Mouse (Mus musculus): ENCODE results near the gene Mpzl1. TPM values are rescaled to one million over a fixed set of nuclear protein-coding genes. Genes with fewer than 3 reads are reported as not detected.

Mpzl1 gene
- polyA plus RNA-seq, 1 experiment from 2014 or later: 25.5 TPM

- Histone ChIP-seq H3K27me3 (no peaks in the 10 kb centered on the region), H3K4me3 (replicated peaks) (no peak overlapping the region), H3K9me3 (replicated peaks) (no peaks in the 10 kb centered on the region), H3K27ac (replicated peaks) (no peak overlapping the region), H3K9ac (no peak overlapping the region), H3K4me1 (replicated peaks) (no peaks in the 10 kb centered on the region), H3K36me3 (replicated peaks) (no peaks in the 10 kb centered on the region), H3K4me2 (no peak overlapping the region)
- ATAC-seq (ENCODE audit: insufficient read depth): no peak
- 40% methylated on average over 9 of the region's 9 CpGs for WGBS (ENCODE audit: insufficient replicate concordance)
These were observed 57.8 kb downstream of the Mpzl1 start for GRCm38 (mm10) chr1:165576459-165577112.

- no peaks in the 10 kb centered on the region for H3K36me3 ChIP-seq (replicated peaks)
- no peak overlapping the region for H3K27ac ChIP-seq (replicated peaks)
- no peaks in the 10 kb centered on the region for H3K27me3 ChIP-seq
- 0 out of 2 replicates have a peak, but pooled peaks have one; percentile 34 for ATAC-seq (ENCODE audit: insufficient read depth)
- H3K9ac ChIP-seq: no peak overlapping the region
- 53% methylated on average over 4 of the region's 4 CpGs for WGBS (ENCODE audit: insufficient replicate concordance)
- H3K4me2 ChIP-seq: no peak overlapping the region
- H3K4me1 ChIP-seq (replicated peaks): no peaks in the 10 kb centered on the region
- no peak overlapping the region for H3K4me3 ChIP-seq (replicated peaks)
- H3K9me3 ChIP-seq (replicated peaks): no peaks in the 10 kb centered on the region
These were observed 58.3 kb downstream of the Mpzl1 start for GRCm38 (mm10) chr1:165576005-165576404.

GRCm38 (mm10) chr1:165567466-165567865 is 66.9 kb downstream of the Mpzl1 start:
- WGBS (ENCODE audit: insufficient replicate concordance): 65% methylated on average over 7 of the region's 7 CpGs
- ATAC-seq (ENCODE audit: insufficient read depth): no peak

GRCm38 (mm10) chr1:165565283-165565682 is 69.1 kb downstream of the Mpzl1 start:
- no peak overlapping the region for H3K9ac ChIP-seq
- no peaks in the 10 kb centered on the region for H3K27me3 ChIP-seq
- no peak overlapping the region for H3K27ac ChIP-seq (replicated peaks)
- 71% methylated on average over 4 of the region's 4 CpGs for WGBS (ENCODE audit: insufficient replicate concordance)
- H3K36me3 ChIP-seq (replicated peaks): no peaks in the 10 kb centered on the region
- H3K4me3 ChIP-seq (replicated peaks): no peak overlapping the region
- no peaks in the 10 kb centered on the region for H3K9me3 ChIP-seq (replicated peaks)
- H3K4me2 ChIP-seq: no peak overlapping the region
- H3K4me1 ChIP-seq (replicated peaks): no peaks in the 10 kb centered on the region
- ATAC-seq (ENCODE audit: insufficient read depth): no peak

More at GRCm38 (mm10) chr1:165567466-165567865, 66.9 kb downstream of the Mpzl1 start:
- Histone ChIP-seq H3K27me3 (no peaks in the 10 kb centered on the region), H3K4me2 (no peak overlapping the region), H3K9ac (no peak overlapping the region), H3K9me3 (replicated peaks) (no peaks in the 10 kb centered on the region), H3K36me3 (replicated peaks) (no peaks in the 10 kb centered on the region), H3K27ac (replicated peaks) (no peak overlapping the region), H3K4me1 (replicated peaks) (no peaks in the 10 kb centered on the region), H3K4me3 (replicated peaks) (no peak overlapping the region)

- Histone ChIP-seq H3K4me1 (replicated peaks) (no peaks in the 10 kb centered on the region), H3K9ac (no peak overlapping the region), H3K27me3 (no peaks in the 10 kb centered on the region), H3K9me3 (replicated peaks) (no peaks in the 10 kb centered on the region), H3K36me3 (replicated peaks) (no peaks in the 10 kb centered on the region), H3K4me2 (no peak overlapping the region), H3K27ac (replicated peaks) (no peak overlapping the region), H3K4me3 (replicated peaks) (no peak overlapping the region)
- 74% methylated on average over 9 of the region's 9 CpGs for WGBS (ENCODE audit: insufficient replicate concordance)
- ATAC-seq (ENCODE audit: insufficient read depth): no peak
These were observed 75.3 kb downstream of the Mpzl1 start for GRCm38 (mm10) chr1:165559073-165559472.

GRCm38 (mm10) chr1:165556711-165557110 is 77.6 kb downstream of the Mpzl1 start:
- 0 out of 2 replicates have a peak, but pooled peaks cover 2% of the 10 kb centered on the region for H3K9me3 ChIP-seq (replicated peaks)
- H3K36me3 ChIP-seq (replicated peaks): no peaks in the 10 kb centered on the region
- H3K27ac ChIP-seq (replicated peaks): no peak overlapping the region
- no peak overlapping the region for H3K4me3 ChIP-seq (replicated peaks)
- no peaks in the 10 kb centered on the region for H3K27me3 ChIP-seq
- no peak overlapping the region for H3K9ac ChIP-seq
- no peak overlapping the region for H3K4me2 ChIP-seq
- 40% methylated on average over 2 of the region's 2 CpGs for WGBS (ENCODE audit: insufficient replicate concordance)
- no peaks in the 10 kb centered on the region for H3K4me1 ChIP-seq (replicated peaks)
- no peak for ATAC-seq (ENCODE audit: insufficient read depth)

Other genes with a start within 250 kb of the Mpzl1 start
- gene Dcaf6, start 174.1 kb downstream of the Mpzl1 start, polyA plus RNA-seq (2015; fragmentation: Nextera tagmentation; extraction: Ambion mirVana): 15.5 and 17.7 TPM in 2 replicates
- 245 and 270 TPM in 2 replicates for gene Mpc2, start 173.9 kb downstream of the Mpzl1 start, polyA plus RNA-seq (2015; fragmentation: Nextera tagmentation; extraction: Ambion mirVana)
- 0.08 and 0.10 TPM in 2 replicates for gene Adcy10, start 149.4 kb downstream of the Mpzl1 start, polyA plus RNA-seq (2015; fragmentation: Nextera tagmentation; extraction: Ambion mirVana)
- gene Rcsd1, start 75.2 kb upstream of the Mpzl1 start, polyA plus RNA-seq (2015; fragmentation: Nextera tagmentation; extraction: Ambion mirVana): 11.5 and 12.0 TPM in 2 replicates
- gene Creg1, start 129.2 kb upstream of the Mpzl1 start, polyA plus RNA-seq (2015; fragmentation: Nextera tagmentation; extraction: Ambion mirVana): 334 TPM in 2 replicates
- 0.20 TPM in 1 of 2 replicates, not detected in the other for gene Cd247, start 154.1 kb upstream of the Mpzl1 start, polyA plus RNA-seq (2015; fragmentation: Nextera tagmentation; extraction: Ambion mirVana)